Mouse (Mus musculus) liver, adult 2 months (tissue): ENCODE measurements around the gene Padi2. TPM values are rescaled to one million over a fixed set of nuclear protein-coding genes. Genes with fewer than 3 reads are reported as not detected.

Experiments used
- DNase-seq: peaks from one replicate; pipeline ENCODE4 v3.0.0-alpha.2; 2011; ENCODE audit warnings: low read depth, low spot score; ENCODE audit errors: extremely low read depth
- H3K27ac ChIP-seq: fragments of 200-500 bp; replicated peaks from 2 replicates; pipeline ENCODE4 v1.5.1; 2012; ENCODE audit warnings: low read depth, mild to moderate bottlenecking, control low read depth, inconsistent platforms, low read length; ENCODE audit not compliant: insufficient read depth
- H3K27me3 ChIP-seq: fragments of 200-500 bp; 2 replicates; pipeline ENCODE4 v1.6.1; 2012; ENCODE audit warnings: mild to moderate bottlenecking, moderate library complexity, low read length, inconsistent platforms; ENCODE audit not compliant: control insufficient read depth, insufficient read depth
- H3K36me3 ChIP-seq: fragments of 200-500 bp; 2 replicates; pipeline ENCODE4 v1.6.1; 2012; ENCODE audit warnings: low read length, inconsistent platforms; ENCODE audit not compliant: control insufficient read depth, insufficient read depth
- H3K4me1 ChIP-seq: fragments of 200-500 bp; 2 replicates; pipeline ENCODE4 v1.6.1; 2011; ENCODE audit warnings: low read length; ENCODE audit not compliant: control insufficient read depth, insufficient read depth
- H3K4me3 ChIP-seq: fragments of 200-500 bp; 2 replicates; pipeline ENCODE4 v1.5.1; 2011; ENCODE audit warnings: low read depth, mild to moderate bottlenecking, control low read depth, low read length, moderate library complexity; ENCODE audit not compliant: insufficient read depth
- H3K79me2 ChIP-seq: fragments of 200-500 bp; 2 replicates; pipeline ENCODE4 v1.6.1; 2012; ENCODE audit warnings: inconsistent platforms, mild to moderate bottlenecking, low read length, moderate library complexity; ENCODE audit not compliant: control insufficient read depth, insufficient read depth
- H3K9ac ChIP-seq: fragments of 200-500 bp; 2 replicates; pipeline ENCODE4 v1.6.1; 2012; ENCODE audit warnings: low read depth, mild to moderate bottlenecking, control low read depth, inconsistent platforms, low read length
- CTCF ChIP-seq: fragments of 200-500 bp; IDR thresholded peaks from 2 replicates; pipeline ENCODE4 v1.5.1; 2011; ENCODE audit warnings: low read depth, low read length, control low read depth
- POLR2A ChIP-seq: fragments of 200-500 bp; IDR thresholded peaks from 2 replicates; pipeline ENCODE4 v1.6.1; 2011; ENCODE audit warnings: low read length, control low read depth; ENCODE audit not compliant: insufficient read depth; ENCODE audit errors: extremely low read depth
- WGBS: fragments of 180-500 bp; shearing (Covaris S2); methylation state at CpG from one replicate; pipeline ENCODE4 v1.1.7; 2018; 5-methylcytosine and 5-hydroxymethylcytosine counted together
- polyA plus RNA-seq: library from polyadenylated mRNA; depleted of rRNA; stranded (reverse); fragments of >200 nt; gene quantifications from 2 replicates; pipeline ENCODE4 v1.2.3, GENCODE M21; 2012
- total RNA-seq: library from RNA; depleted of rRNA; stranded (reverse); fragments of >200 nt; gene quantifications from 2 replicates; pipeline ENCODE4 v1.2.3, GENCODE M21; 2014

Padi2 gene
- total and polyA plus RNA-seq, 2 experiments = 0.09 to 0.21 TPM

DNA sequence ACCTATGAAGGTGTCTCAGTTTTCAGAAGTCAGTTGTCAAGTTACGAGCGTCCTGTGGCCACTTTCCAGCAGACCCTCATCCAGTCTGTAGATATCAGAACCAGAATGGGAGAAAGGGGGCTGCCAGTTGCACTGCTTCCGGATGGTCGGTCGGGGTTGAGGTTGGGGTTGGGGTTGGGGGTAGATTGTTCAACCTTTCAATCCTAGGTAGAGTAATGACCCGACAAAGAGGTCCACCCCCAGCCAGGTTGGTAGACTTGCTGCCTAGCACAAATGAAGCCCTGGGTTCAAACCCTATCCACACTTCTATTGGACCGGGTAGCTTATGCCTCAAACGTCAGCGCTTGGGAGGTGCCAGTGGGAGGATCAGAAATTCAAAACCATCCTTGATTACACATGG is 27.5 kb upstream of the Padi2 start:
- Histone ChIP-seq H3K27ac (no peak overlapping the region), H3K36me3 (no peaks in the 10 kb centered on the region), H3K4me1 (no peaks in the 10 kb centered on the region), H3K27me3 (no peaks in the 10 kb centered on the region), H3K4me3 (no peak overlapping the region), H3K9ac (no peak overlapping the region), H3K79me2 (no peaks in the 10 kb centered on the region)
- 91% methylated on average over 9 of the region's 9 CpGs for WGBS
- no peak for DNase-seq
- TF ChIP-seq CTCF = no peak
- no peak for TF ChIP-seq POLR2A

DNA sequence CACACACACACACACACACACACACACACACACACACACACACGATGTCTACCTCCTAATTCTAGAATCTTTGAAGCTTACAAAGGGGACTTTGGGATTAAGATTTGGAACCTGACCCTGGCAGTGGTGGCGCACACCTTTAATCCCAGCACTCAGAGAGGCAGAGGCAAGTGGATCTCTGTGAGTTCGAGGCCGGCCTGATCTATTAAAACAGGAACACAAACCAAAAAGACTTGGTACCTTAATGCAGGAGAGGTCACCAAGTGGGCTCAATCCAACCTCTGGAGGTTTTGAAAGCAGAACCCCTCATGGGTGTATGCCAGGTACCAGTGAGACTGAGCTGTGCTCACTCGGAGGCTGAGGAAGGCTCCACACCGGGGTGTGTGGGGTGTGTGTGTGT is 27.0 kb upstream of the Padi2 start:
- H3K79me2 ChIP-seq = no peaks in the 10 kb centered on the region
- no peak overlapping the region for H3K4me3 ChIP-seq
- TF ChIP-seq POLR2A (no peak), CTCF (no peak)
- no peak overlapping the region for H3K27ac ChIP-seq
- no peaks in the 10 kb centered on the region for H3K27me3 ChIP-seq
- WGBS = 91% methylated on average over 6 of the region's 6 CpGs
- no peak for DNase-seq
- no peaks in the 10 kb centered on the region for H3K36me3 ChIP-seq
- no peak overlapping the region for H3K9ac ChIP-seq
- no peaks in the 10 kb centered on the region for H3K4me1 ChIP-seq

DNA sequence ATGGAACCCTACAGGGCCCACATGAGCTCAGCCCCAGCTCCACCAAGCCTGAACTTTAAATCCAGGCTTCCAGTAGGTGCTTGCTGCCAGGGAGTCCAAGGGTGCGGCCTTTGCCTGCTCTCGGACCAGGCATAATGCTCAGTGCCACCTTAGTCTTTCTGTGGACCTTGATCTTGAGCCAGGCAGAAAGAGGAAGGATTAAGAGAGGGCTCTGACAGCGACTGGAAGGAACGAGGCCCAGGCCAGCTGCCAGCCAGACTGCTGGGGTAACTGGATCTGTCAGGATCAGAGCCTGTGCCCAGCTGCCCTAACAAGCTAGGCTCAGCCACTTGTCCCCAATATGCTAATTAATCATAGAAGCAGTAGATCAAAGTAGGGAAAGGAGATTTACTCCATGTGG is 26.4 kb upstream of the Padi2 start:
- H3K4me1 ChIP-seq = no peaks in the 10 kb centered on the region
- no peak overlapping the region for H3K4me3 ChIP-seq
- no peak overlapping the region for H3K9ac ChIP-seq
- no peak for DNase-seq
- no peaks in the 10 kb centered on the region for H3K79me2 ChIP-seq
- H3K27me3 ChIP-seq = no peaks in the 10 kb centered on the region
- TF ChIP-seq POLR2A (no peak), CTCF (no peak)
- no peak overlapping the region for H3K27ac ChIP-seq
- no peaks in the 10 kb centered on the region for H3K36me3 ChIP-seq
- 58% methylated on average over 4 of the region's 4 CpGs for WGBS

DNA sequence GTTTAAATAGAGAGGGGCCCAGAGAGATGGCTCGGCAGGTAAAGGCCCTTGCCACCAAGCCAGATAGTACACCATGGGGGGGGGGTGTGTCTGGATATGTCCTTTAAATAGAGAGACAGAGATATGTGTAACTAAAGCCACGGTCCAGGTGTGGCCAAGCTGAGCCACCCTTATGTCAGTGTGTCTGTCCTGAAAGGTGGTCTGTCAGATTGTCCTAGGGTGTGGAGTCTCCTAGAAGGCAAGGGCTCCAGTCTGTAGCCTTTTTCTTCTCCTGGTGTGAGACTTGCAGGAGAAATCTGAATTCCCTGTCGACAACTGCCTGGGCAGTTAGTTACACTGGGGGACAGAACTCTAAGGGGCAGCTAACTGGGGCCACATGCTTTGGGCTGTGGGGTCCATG is 25.9 kb upstream of the Padi2 start:
- WGBS = 86% methylated on average over 3 of the region's 3 CpGs
- no peak overlapping the region for H3K27ac ChIP-seq
- no peaks in the 10 kb centered on the region for H3K36me3 ChIP-seq
- H3K4me1 ChIP-seq = no peaks in the 10 kb centered on the region
- no peaks in the 10 kb centered on the region for H3K27me3 ChIP-seq
- TF ChIP-seq POLR2A (no peak), CTCF (no peak)
- no peaks in the 10 kb centered on the region for H3K79me2 ChIP-seq
- no peak overlapping the region for H3K4me3 ChIP-seq
- no peak for DNase-seq
- no peak overlapping the region for H3K9ac ChIP-seq

DNA sequence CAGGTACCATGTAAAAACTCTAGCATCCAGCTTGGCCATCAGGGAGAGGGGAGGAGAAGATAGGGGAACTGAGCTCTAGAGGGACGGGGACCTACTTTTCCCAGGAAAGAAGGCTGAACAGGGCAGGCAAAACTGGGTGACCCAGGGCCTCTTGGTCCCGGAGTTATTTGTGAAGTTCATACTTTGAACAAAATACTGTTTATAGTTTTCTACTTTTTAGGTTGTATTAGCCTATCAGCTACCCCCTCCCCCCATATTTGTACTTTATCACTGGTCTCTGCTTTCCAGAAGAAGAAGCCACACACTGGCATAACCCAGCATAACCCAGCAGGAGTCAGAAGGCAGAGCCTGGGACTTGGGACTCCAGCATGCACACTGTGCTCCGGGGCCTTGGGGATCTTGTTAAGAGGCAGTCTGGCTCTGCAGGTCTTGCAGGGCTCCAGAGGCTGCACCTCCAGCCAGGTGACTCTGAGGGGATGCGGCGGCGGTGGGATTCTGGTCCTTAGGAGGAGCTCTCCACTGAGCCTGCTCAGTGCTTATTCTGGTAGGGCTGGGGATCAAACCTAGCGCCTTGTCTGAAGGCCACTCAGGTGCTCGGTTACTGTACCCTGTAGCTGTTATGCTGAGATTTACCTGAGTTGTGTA is 25.0 kb upstream of the Padi2 start:
- Histone ChIP-seq H3K27ac (no peak overlapping the region), H3K79me2 (no peaks in the 10 kb centered on the region), H3K27me3 (no peaks in the 10 kb centered on the region), H3K9ac (no peak overlapping the region), H3K4me1 (no peaks in the 10 kb centered on the region), H3K4me3 (no peak overlapping the region), H3K36me3 (no peaks in the 10 kb centered on the region)
- no peak for DNase-seq
- TF ChIP-seq POLR2A = no peak
- no peak for TF ChIP-seq CTCF
- 83% methylated on average over 8 of the region's 8 CpGs for WGBS

DNA sequence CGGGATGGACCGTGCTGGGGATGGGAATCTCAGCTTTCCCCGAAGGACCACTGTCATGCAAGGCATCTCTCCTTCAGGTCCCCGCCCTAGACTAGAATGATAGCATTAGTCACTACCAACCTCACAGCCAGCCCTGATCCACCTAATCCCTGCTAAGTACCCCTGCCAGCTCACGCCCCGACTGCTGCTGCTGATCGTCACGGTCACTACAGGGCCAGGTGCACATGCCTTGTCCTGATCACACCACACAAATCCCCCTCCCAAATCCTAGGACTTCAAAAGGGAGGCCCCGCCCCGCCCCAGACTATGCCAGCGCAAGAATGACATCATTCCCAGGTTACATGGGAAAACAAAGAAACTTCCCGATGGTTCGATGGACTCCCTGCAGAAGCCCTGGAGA is 24.4 kb upstream of the Padi2 start:
- H3K9ac ChIP-seq = no peak overlapping the region
- 96% methylated on average over 13 of the region's 13 CpGs for WGBS
- DNase-seq = no peak
- no peak overlapping the region for H3K4me3 ChIP-seq
- no peak overlapping the region for H3K27ac ChIP-seq
- TF ChIP-seq CTCF = no peak
- no peak for TF ChIP-seq POLR2A
- H3K4me1 ChIP-seq = no peaks in the 10 kb centered on the region
- H3K27me3 ChIP-seq = no peaks in the 10 kb centered on the region
- no peaks in the 10 kb centered on the region for H3K36me3 ChIP-seq
- no peaks in the 10 kb centered on the region for H3K79me2 ChIP-seq
